Mouse (Mus musculus) bone marrow macrophage, adult 2 months (primary cell): ENCODE data around the gene Trim33.

Source experiments
- CTCF ChIP-seq: IDR thresholded peaks from 2 replicates; pipeline ENCODE4 v1.5.1; 2012; ENCODE audit warnings: low read depth, mild to moderate bottlenecking, low read length, moderate library complexity
- POLR2A ChIP-seq: IDR thresholded peaks from 2 replicates; pipeline ENCODE4 v1.6.1; 2012; ENCODE audit warnings: mild to moderate bottlenecking, low read depth, low read length, borderline replicate concordance

GRCm38 (mm10) chr3:103385383-103386291 lies 106.5 kb downstream of the Trim33 start:
- TF ChIP-seq CTCF = no peak
- TF ChIP-seq POLR2A = no peak
